Mouse (Mus musculus): ENCODE measurements around the gene Oasl1.
A peak's percentile ranks its signal among the peaks of the same experiment; 100 is the strongest.

Oasl1 gene

DNA sequence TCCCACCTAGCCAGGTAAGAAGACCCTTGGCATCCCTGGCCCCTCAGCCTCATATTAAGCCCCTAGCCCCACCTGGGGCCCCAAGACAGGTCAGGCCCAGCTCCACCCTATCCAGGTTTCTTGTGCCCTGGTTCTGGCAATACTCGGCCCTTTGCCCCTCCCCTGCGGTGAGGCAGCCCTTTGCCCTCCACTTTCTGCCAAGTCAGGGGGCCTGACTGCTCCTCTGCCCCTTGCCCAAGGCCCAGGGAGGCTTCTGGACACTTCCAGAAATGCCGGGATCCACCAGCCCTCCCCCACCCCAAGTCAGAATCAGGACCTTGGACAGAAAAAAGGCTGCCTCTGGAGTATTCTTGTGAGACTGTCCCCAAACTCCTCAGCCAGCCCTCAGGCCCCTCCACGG lies 46.0 kb downstream of the Oasl1 start:
- no peak for DNase-seq (ENCODE audit: low spot score)

DNA sequence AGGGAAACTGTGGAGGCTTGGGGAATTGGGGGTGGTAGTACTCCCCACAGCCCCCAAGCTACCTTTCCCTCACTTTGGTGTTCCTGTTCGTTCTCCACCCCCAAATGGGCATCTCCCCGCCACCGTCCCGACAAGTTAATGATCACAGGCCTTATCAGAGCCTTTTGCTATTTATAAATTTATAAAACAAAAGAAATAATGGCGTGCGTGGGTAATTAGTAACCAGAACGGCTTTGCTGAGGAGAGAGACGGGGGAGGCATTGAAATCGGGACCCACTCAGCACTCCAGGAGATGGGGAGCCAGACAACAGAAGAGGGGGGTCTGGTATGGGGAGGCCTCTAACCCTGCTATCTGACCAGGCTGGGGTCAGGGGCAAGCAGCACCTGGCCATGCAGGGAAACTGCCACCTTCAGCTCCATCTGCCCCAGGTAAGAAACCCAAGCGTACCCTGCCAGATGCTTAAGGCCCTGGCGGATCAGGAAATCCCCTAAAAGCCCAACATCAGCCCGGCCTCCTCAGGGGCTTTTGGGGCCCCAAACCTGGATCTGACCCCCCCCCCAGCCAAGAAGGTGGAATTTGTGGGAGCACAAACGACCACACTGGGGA lies 46.7 kb downstream of the Oasl1 start:
- DNase-seq (ENCODE audit: low spot score) = no peak

DNA sequence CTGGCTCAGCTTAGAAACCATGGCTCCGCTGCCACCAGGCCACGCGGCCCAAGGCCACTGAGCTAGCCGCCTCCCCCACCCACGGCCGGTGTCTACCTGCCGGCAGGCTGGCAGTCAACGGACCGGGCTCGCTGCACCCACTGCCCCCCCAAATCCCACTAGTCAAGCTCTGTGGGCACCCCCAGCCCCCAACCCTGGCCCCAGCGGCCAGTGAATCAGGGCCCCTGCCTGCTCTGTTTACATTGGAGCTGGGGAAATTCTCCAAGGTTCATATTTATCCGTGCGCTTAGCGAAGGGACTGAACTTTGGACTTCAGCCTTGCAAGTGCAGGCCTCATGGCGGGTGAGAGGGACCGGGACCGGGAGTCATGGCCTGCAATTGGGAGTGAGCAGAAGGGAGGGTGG lies 47.8 kb downstream of the Oasl1 start, which contains the start of gene Hnf1a:
Gene Hnf1a (minus strand): TSS at position 271 of the 404 bp plus-strand sequence.
- DNase-seq (ENCODE audit: low spot score) = no peak

GRCm38 (mm10) chr5:114972201-114972600 lies 49.2 kb downstream of the Oasl1 start:
- no peak for DNase-seq (ENCODE audit: low spot score)

DNA sequence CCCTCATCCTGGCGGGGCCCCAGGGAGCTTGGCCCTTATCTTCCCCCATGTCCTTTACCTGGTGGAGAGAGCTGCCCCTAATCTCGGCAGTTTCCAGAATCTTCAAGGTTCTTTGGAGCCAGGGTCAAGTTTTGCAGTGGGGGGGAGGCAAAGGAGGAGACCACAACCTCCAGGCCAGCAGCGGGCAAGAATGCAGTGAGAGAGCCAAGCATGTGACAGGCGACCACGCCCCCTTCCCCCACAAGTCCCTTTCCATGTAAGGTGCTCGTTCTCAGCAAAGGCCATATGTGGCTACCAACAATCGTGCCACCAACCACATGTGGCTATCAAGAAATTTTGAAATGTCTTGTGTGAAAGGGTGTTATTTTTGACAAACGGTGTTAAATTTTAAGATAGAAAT lies 50.1 kb downstream of the Oasl1 start:
- no peak for DNase-seq (ENCODE audit: low spot score)

DNA sequence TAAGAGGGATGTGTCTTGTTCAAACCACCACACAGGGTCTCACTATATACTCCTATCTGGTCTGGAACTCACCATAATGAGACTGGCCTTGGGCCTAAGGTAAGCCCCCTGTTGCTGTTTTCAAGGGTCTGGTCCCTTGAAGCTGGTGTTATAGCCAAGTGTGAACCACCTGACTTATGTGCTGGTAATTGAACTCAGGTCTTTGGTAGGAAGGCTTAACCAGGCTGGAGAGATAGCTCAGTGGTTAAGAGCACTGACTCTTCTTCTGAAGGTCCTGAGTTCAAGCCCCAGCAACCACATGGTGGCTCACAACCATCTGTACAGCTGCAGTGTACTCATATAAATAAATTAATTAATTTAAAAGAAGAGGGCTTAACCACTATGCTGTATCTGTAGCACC lies 53.9 kb downstream of the Oasl1 start:
- no peak for DNase-seq (ENCODE audit: low spot score)

- no peak for DNase-seq (ENCODE audit: low spot score)
Observed at GRCm38 (mm10) chr5:114978473-114978872, 55.4 kb downstream of the Oasl1 start.

GRCm38 (mm10) chr5:114978888-114979249 lies 55.8 kb downstream of the Oasl1 start:
- no peak for DNase-seq (ENCODE audit: low spot score)

- DNase-seq (ENCODE audit: low spot score) = peak; percentile 27
Observed at GRCm38 (mm10) chr5:114979250-114980121, 56.4 kb downstream of the Oasl1 start.

DNA sequence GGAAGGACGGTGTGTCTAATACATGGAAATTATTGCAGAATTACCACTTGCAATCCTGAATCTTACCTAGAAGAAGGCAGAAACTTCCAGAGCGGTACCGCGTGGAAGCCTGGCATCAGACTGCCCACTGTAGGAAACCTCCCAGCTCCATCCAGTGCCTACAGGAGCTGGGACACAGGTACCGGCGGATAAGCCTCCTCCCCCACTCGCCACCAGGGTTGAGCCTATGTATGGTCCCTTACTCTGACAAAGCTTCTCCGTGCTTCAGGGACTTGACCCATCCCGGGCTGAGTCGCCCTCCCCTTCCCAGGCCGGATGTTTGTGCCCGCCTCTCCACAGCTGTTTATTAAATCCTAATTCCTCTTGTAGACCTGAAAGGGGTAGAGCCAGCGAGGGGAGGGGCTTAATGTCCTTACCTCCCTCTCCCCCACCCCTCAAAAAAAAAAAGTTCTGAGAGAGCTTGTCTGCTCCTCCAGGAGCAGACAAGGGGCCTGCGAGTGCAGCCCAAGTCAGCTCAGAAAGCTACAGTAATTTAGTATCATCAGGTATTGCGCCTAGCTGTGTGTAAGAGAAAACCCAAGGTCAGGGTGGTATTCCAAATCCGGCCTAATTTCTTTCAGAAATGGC lies 57.2 kb downstream of the Oasl1 start:
- DNase-seq (ENCODE audit: low spot score) = no peak

DNA sequence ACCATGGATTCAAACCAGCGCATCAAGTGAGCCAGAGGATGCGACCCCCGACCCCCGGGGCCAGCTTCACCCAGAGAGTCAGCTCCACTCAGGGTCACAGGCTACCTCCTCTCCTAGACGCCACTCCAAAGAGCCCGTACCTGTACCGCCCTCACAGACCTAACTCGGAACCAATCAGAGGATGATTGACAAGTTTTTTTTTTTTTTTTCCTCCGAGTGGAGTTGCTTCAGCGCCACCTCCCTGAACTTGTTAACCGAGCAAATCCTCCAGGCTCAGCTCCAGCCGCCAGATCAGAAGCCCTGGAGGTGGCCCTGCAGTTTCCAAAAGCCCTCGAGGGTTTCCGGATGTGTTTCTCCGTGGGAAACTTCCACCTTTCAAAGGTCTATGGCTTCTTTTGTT lies 59.0 kb downstream of the Oasl1 start:
- no peak for DNase-seq (ENCODE audit: low spot score)

DNA sequence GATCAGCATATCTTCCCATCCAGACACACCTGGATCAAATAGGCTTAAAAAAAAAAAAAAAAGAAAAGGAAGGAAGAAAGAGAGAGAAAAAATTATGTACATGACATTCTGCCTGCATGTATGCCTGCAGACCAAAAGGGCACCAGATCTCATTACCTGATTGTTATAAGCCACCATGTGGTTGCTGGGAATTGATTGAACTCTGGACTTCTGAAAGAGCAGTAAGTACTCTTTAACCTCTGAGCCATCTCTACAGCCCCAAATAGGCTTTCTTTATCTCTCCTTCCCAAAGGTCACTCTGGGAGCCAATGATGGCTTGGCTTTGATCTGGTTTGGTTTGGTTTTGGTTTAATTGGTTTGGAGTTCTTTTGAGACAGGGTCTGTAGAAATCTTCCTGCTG lies 62.0 kb downstream of the Oasl1 start:
- no peak for DNase-seq (ENCODE audit: low spot score)
